Mouse (Mus musculus) limb, embryonic 14.5 days (tissue): ENCODE measurements at regions not wholly inside any gene's neighbourhood (a gene's known extent, or its start where the extent isn't known, plus 50 kb on each side); places are given as distances from the start of the nearest gene placed in this dataset.

Experiments used
- ATAC-seq: fragments of 200-750 bp; cut with Nextera tagmentation; 2 replicates; pipeline ENCODE4 v1.8.0; 2017; ENCODE audit warnings: low read depth, moderate number of reproducible peaks, moderate TSS enrichment; ENCODE audit not compliant: low FRiP score
- DNase-seq: peaks from one replicate; pipeline ENCODE4 v3.0.0-alpha.2; 2015; ENCODE audit warnings: low spot score
- H3K27ac ChIP-seq: fragments of 300-500 bp; sonication (generic); replicated peaks from 2 replicates; pipeline ENCODE4 v1.5.1; 2014; ENCODE audit warnings: low read depth, mild to moderate bottlenecking, low read length, moderate library complexity, mixed read lengths
- H3K27me3 ChIP-seq: fragments of 300-500 bp; sonication (generic); 2 replicates; pipeline ENCODE4 v1.6.1; 2014; ENCODE audit warnings: low read length, mixed read lengths; ENCODE audit not compliant: control insufficient read depth, insufficient read depth
- H3K36me3 ChIP-seq: fragments of 300-500 bp; sonication (generic); 2 replicates; pipeline ENCODE4 v1.6.1; 2014; ENCODE audit warnings: mild to moderate bottlenecking, low read length, moderate library complexity, mixed read lengths; ENCODE audit not compliant: control insufficient read depth, insufficient read depth
- H3K4me1 ChIP-seq: fragments of 300-500 bp; sonication (generic); 2 replicates; pipeline ENCODE4 v1.6.1; 2014; ENCODE audit warnings: antibody characterized with exemption, low read length, mixed read lengths; ENCODE audit not compliant: control insufficient read depth, insufficient read depth
- H3K4me2 ChIP-seq: fragments of 300-500 bp; sonication (generic); replicated peaks from 2 replicates; pipeline ENCODE4 v1.6.1; 2014; ENCODE audit warnings: low read depth, mild to moderate bottlenecking, low read length, moderate library complexity; ENCODE audit not compliant: severe bottlenecking
- H3K4me3 ChIP-seq: fragments of 300-500 bp; sonication (generic); replicated peaks from 2 replicates; pipeline ENCODE4 v1.5.1; 2014; ENCODE audit warnings: low read length
- H3K9ac ChIP-seq: fragments of 300-500 bp; sonication (generic); 2 replicates; pipeline ENCODE4 v1.6.1; 2014; ENCODE audit warnings: mild to moderate bottlenecking, low read depth, low read length, moderate library complexity; ENCODE audit not compliant: severe bottlenecking
- H3K9me3 ChIP-seq: fragments of 300-500 bp; sonication (generic); 2 replicates; pipeline ENCODE4 v1.6.1; 2016; ENCODE audit warnings: low read length; ENCODE audit not compliant: control insufficient read depth
- POLR2A ChIP-seq: fragments of 200-500 bp; IDR thresholded peaks from 2 replicates; pipeline ENCODE4 v1.8.0; 2012; ENCODE audit warnings: inconsistent platforms, mild to moderate bottlenecking, moderate library complexity, borderline replicate concordance; ENCODE audit not compliant: insufficient read depth, insufficient read length; ENCODE audit errors: extremely low read depth
- WGBS: fragments of 180-500 bp; shearing (Covaris S2); extraction: QIAGEN DNeasy Blood & Tissue Kit; methylation state at CpG from one replicate; pipeline ENCODE4 v1.1.7; 2014; 5-methylcytosine and 5-hydroxymethylcytosine counted together

GRCm38 (mm10) chr8:98372711-98373420 lies 1043.4 kb downstream of the Cdh8 start:
- no peak overlapping the region for H3K4me2 ChIP-seq
- no peaks in the 10 kb centered on the region for H3K4me1 ChIP-seq
- 67% methylated on average over 3 of the region's 4 CpGs for WGBS
- H3K27ac ChIP-seq = no peak overlapping the region
- H3K9ac ChIP-seq = no peak overlapping the region
- H3K9me3 ChIP-seq = no peaks in the 10 kb centered on the region
- no peak for TF ChIP-seq POLR2A
- no peak for ATAC-seq
- H3K4me3 ChIP-seq = no peak overlapping the region
- no peak for DNase-seq
- H3K27me3 ChIP-seq = no peaks in the 10 kb centered on the region
- H3K36me3 ChIP-seq = no peaks in the 10 kb centered on the region

GRCm38 (mm10) chr8:98365378-98366095 lies 1050.7 kb downstream of the Cdh8 start:
- Histone ChIP-seq H3K9me3 (no peaks in the 10 kb centered on the region), H3K9ac (no peak overlapping the region), H3K4me2 (no peak overlapping the region), H3K27ac (no peak overlapping the region), H3K36me3 (no peaks in the 10 kb centered on the region), H3K4me3 (no peak overlapping the region), H3K27me3 (no peaks in the 10 kb centered on the region), H3K4me1 (no peaks in the 10 kb centered on the region)
- DNase-seq (no peak), ATAC-seq (no peak)
- WGBS = 90% methylated on average over 6 of the region's 6 CpGs
- TF ChIP-seq POLR2A = no peak

GRCm38 (mm10) chr8:98337279-98337678 lies 1079.0 kb downstream of the Cdh8 start:
- H3K9me3 ChIP-seq = no peaks in the 10 kb centered on the region
- WGBS = 89% methylated on average over 1 of the region's 1 CpGs
- no peak overlapping the region for H3K27ac ChIP-seq
- no peaks in the 10 kb centered on the region for H3K36me3 ChIP-seq
- no peaks in the 10 kb centered on the region for H3K4me1 ChIP-seq
- no peak for TF ChIP-seq POLR2A
- H3K9ac ChIP-seq = no peak overlapping the region
- no peak for DNase-seq
- H3K4me2 ChIP-seq = no peak overlapping the region
- ATAC-seq = no peak
- H3K27me3 ChIP-seq = no peaks in the 10 kb centered on the region
- H3K4me3 ChIP-seq = no peak overlapping the region

- no peaks in the 10 kb centered on the region for H3K9me3 ChIP-seq
- no peaks in the 10 kb centered on the region for H3K36me3 ChIP-seq
- ATAC-seq (no peak), DNase-seq (no peak)
- 59% methylated on average over 2 of the region's 2 CpGs for WGBS
- no peak overlapping the region for H3K4me2 ChIP-seq
- no peak overlapping the region for H3K9ac ChIP-seq
- H3K4me1 ChIP-seq = no peaks in the 10 kb centered on the region
- H3K27ac ChIP-seq = no peak overlapping the region
- H3K27me3 ChIP-seq = no peaks in the 10 kb centered on the region
- no peak for TF ChIP-seq POLR2A
- no peak overlapping the region for H3K4me3 ChIP-seq
Observed at GRCm38 (mm10) chr8:98309405-98309990, 1106.8 kb downstream of the Cdh8 start.

GRCm38 (mm10) chr8:98294975-98295374 lies 1121.3 kb downstream of the Cdh8 start:
- DNase-seq = no peak
- 68% methylated on average over 7 of the region's 7 CpGs for WGBS
- H3K4me2 ChIP-seq = no peak overlapping the region
- H3K9me3 ChIP-seq = no peaks in the 10 kb centered on the region
- H3K4me1 ChIP-seq = no peaks in the 10 kb centered on the region
- ATAC-seq = no peak
- H3K27ac ChIP-seq = no peak overlapping the region
- H3K9ac ChIP-seq = no peak overlapping the region
- no peaks in the 10 kb centered on the region for H3K36me3 ChIP-seq
- no peak overlapping the region for H3K4me3 ChIP-seq
- TF ChIP-seq POLR2A = no peak
- H3K27me3 ChIP-seq = no peaks in the 10 kb centered on the region
